Mouse (Mus musculus) stomach, postnatal 0 days (tissue): ENCODE data around the gene Serpinb8.

Experiments
- CTCF ChIP-seq: IDR thresholded peaks from 2 replicates; pipeline ENCODE4 v1.5.1; 2016; ENCODE audit warnings: antibody characterized with exemption, low read depth, mild to moderate bottlenecking, moderate library complexity
- EP300 ChIP-seq: optimal IDR thresholded peaks from 2 replicates; pipeline ENCODE3; 2016; ENCODE audit warnings: antibody characterized with exemption

- no peak for TF ChIP-seq CTCF
- TF ChIP-seq EP300, result no peak
These were observed 24.3 kb downstream of the Serpinb8 start for GRCm38 (mm10) chr1:107614087-107614486.
